Mouse (Mus musculus): Measurements from ENCODE around the gene Ankrd33b.

The Ankrd33b gene

GRCm38 (mm10) chr15:31264827-31265226, 102.7 kb downstream of the Ankrd33b start:
- peak; percentile 6 for DNase-seq (ENCODE audit: low spot score)

GRCm38 (mm10) chr15:31262361-31262760, 105.2 kb downstream of the Ankrd33b start:
- DNase-seq (ENCODE audit: low spot score): no peak

GRCm38 (mm10) chr15:31261094-31261493, 106.4 kb downstream of the Ankrd33b start:
- DNase-seq (ENCODE audit: low spot score): no peak

- no peak for DNase-seq (ENCODE audit: low spot score)
These were observed 108.7 kb downstream of the Ankrd33b start for GRCm38 (mm10) chr15:31258693-31259439.

- no peak for DNase-seq (ENCODE audit: low spot score)
These were observed 109.4 kb downstream of the Ankrd33b start for GRCm38 (mm10) chr15:31258029-31258692.

- DNase-seq (ENCODE audit: low spot score): no peak
These were observed 110.2 kb downstream of the Ankrd33b start for GRCm38 (mm10) chr15:31257329-31257728.

- no peak for DNase-seq (ENCODE audit: low spot score)
These were observed 111.8 kb downstream of the Ankrd33b start for GRCm38 (mm10) chr15:31255762-31256161.

- no peak for DNase-seq (ENCODE audit: low spot score)
These were observed 112.5 kb downstream of the Ankrd33b start for GRCm38 (mm10) chr15:31254939-31255535.

- no peak for DNase-seq (ENCODE audit: low spot score)
These were observed 113.6 kb downstream of the Ankrd33b start for GRCm38 (mm10) chr15:31253963-31254362.

- no peak for DNase-seq (ENCODE audit: low spot score)
These were observed 114.1 kb downstream of the Ankrd33b start for GRCm38 (mm10) chr15:31253380-31253779.

GRCm38 (mm10) chr15:31252590-31253311, 114.8 kb downstream of the Ankrd33b start:
- no peak for DNase-seq (ENCODE audit: low spot score)

- DNase-seq (ENCODE audit: low spot score): no peak
These were observed 116.3 kb downstream of the Ankrd33b start for GRCm38 (mm10) chr15:31251189-31251588.

- no peak for DNase-seq (ENCODE audit: low spot score)
These were observed 116.8 kb downstream of the Ankrd33b start for GRCm38 (mm10) chr15:31250676-31251075.

GRCm38 (mm10) chr15:31250027-31250426, 117.5 kb downstream of the Ankrd33b start:
- DNase-seq (ENCODE audit: low spot score): no peak

GRCm38 (mm10) chr15:31248882-31249281, 118.6 kb downstream of the Ankrd33b start:
- DNase-seq (ENCODE audit: low spot score): no peak

- DNase-seq (ENCODE audit: low spot score): no peak
These were observed 120.5 kb downstream of the Ankrd33b start for GRCm38 (mm10) chr15:31247035-31247434.

- DNase-seq (ENCODE audit: low spot score): no peak
These were observed 121.6 kb downstream of the Ankrd33b start for GRCm38 (mm10) chr15:31245934-31246333.

- no peak for DNase-seq (ENCODE audit: low spot score)
These were observed 122.7 kb downstream of the Ankrd33b start for GRCm38 (mm10) chr15:31244696-31245445.

- no peak for DNase-seq (ENCODE audit: low spot score)
These were observed 124.3 kb downstream of the Ankrd33b start for GRCm38 (mm10) chr15:31243260-31243659.
